Mouse (Mus musculus) frontal cortex, adult (tissue): ENCODE measurements around the gene Cdh13.
"Not testable (repeated sequence)": the region's sequence is repeated elsewhere in the genome, so short reads cannot be mapped to it uniquely, and the experiment has no call there.

Experiments used
- ATAC-seq: cut with Nextera tagmentation; 2 replicates; pipeline ENCODE4 v1.9.2; 2017; ENCODE audit warnings: mild to moderate bottlenecking, moderate library complexity, mixed read lengths; ENCODE audit not compliant: low TSS enrichment

The Cdh13 gene

GRCm38 (mm10) chr8:119351647-119352046 lies 1068.1 kb downstream of the Cdh13 start:
- ATAC-seq = no peak

GRCm38 (mm10) chr8:119352977-119353658 lies 1069.6 kb downstream of the Cdh13 start:
- ATAC-seq = no peak

- ATAC-seq = no peak
Observed at GRCm38 (mm10) chr8:119353659-119354023, 1070.1 kb downstream of the Cdh13 start.

- not testable (repeated sequence) for ATAC-seq
Observed at GRCm38 (mm10) chr8:119356631-119357030, 1073.1 kb downstream of the Cdh13 start.

- no peak for ATAC-seq
Observed at GRCm38 (mm10) chr8:119358175-119358574, 1074.6 kb downstream of the Cdh13 start.

GRCm38 (mm10) chr8:119358836-119359235 lies 1075.3 kb downstream of the Cdh13 start:
- no peak for ATAC-seq

- ATAC-seq = no peak
Observed at GRCm38 (mm10) chr8:119360686-119361295, 1077.3 kb downstream of the Cdh13 start.
